Mouse (Mus musculus) lung, adult 2 months (tissue): ENCODE measurements around the gene Esrra.

Experiments used
- CTCF ChIP-seq: fragments of 200-500 bp; IDR thresholded peaks from 2 replicates; pipeline ENCODE4 v1.5.1; 2011; ENCODE audit warnings: mild to moderate bottlenecking, low read length, control low read depth; ENCODE audit not compliant: insufficient read depth
- POLR2A ChIP-seq: fragments of 200-500 bp; IDR thresholded peaks from 2 replicates; pipeline ENCODE4 v1.6.1; 2011; ENCODE audit warnings: low read depth, mild to moderate bottlenecking, control low read depth, low read length, borderline replicate concordance; ENCODE audit errors: extremely low read depth

DNA sequence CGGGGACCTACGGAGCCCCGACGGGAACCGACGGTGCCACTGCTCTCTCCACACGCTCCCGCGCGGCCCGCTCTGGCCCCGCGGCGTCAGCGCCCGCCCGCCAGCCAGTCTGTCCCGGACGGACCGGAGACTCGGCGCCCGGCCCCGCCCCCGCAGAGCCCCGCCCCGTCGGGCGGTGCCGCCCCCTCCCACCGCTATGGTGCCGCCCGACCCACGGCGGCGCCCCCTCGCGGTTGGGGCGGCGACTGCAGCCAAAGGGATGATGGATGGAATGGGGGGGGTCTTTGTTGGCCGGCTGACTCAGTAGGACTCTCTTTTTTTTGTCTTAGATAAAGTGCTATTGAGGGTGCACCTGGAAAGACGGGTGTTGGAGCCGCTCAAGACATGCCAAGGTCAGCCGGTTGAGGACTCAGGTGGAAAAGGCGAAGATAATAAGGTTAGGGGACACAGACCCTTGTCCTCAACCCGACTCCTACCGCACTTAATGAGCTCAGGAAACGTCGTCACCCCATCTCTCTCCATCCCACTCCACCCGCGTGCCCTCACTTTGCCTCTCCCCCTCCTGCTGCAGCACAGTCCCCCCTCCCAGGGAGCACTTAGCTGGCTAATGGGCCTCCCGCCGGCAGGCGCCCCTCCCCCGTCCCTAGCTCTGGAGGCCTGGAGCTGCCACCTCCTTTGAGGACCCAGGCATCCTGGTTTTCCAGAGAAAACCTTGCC lies 48.2 kb upstream of the Esrra start:
- TF ChIP-seq CTCF = peak; percentile 9; the same call in 1 of the 2 replicates
- peak; percentile 61; the same call in 1 of the 2 replicates for TF ChIP-seq POLR2A
